Mouse (Mus musculus) stomach, postnatal 0 days (tissue): Measurements from ENCODE around the gene Lurap1l. TPM values are rescaled to one million over a fixed set of nuclear protein-coding genes. Genes with fewer than 3 reads are reported as not detected.
A peak's percentile ranks its signal among the peaks of the same experiment; 100 is the strongest.

Experiments used
- ATAC-seq: fragments of 200-750 bp; cut with Nextera tagmentation; 2 replicates; pipeline ENCODE4 v1.8.0; 2017; ENCODE audit not compliant: low FRiP score, low TSS enrichment
- DNase-seq: peaks from one replicate; pipeline ENCODE4 v3.0.0-alpha.2; 2016; ENCODE audit warnings: low spot score
- H3K27ac ChIP-seq: fragments of 300-500 bp; sonication (generic); replicated peaks from 2 replicates; pipeline ENCODE4 v1.5.1; 2014; ENCODE audit warnings: mild to moderate bottlenecking, control low read depth
- H3K27me3 ChIP-seq: fragments of 300-500 bp; sonication (generic); 2 replicates; pipeline ENCODE4 v1.6.1; 2014; ENCODE audit warnings: low read length; ENCODE audit not compliant: control insufficient read depth, insufficient read depth
- H3K36me3 ChIP-seq: fragments of 300-500 bp; sonication (generic); 2 replicates; pipeline ENCODE4 v1.6.1; 2014; ENCODE audit warnings: low read length, mixed read lengths; ENCODE audit not compliant: control insufficient read depth, insufficient read depth
- H3K4me1 ChIP-seq: fragments of 300-500 bp; sonication (generic); replicated peaks from 2 replicates; pipeline ENCODE4 v1.6.1; 2014; ENCODE audit warnings: antibody characterized with exemption; ENCODE audit not compliant: control insufficient read depth, insufficient read depth
- H3K4me2 ChIP-seq: fragments of 300-500 bp; sonication (generic); replicated peaks from 2 replicates; pipeline ENCODE4 v1.6.1; 2014; ENCODE audit warnings: low read depth, mild to moderate bottlenecking, control low read depth, moderate library complexity
- H3K4me3 ChIP-seq: fragments of 300-500 bp; sonication (generic); 2 replicates; pipeline ENCODE4 v1.5.1; 2014; ENCODE audit warnings: low read depth, low read length, control low read depth
- H3K9ac ChIP-seq: fragments of 300-500 bp; sonication (generic); 2 replicates; pipeline ENCODE4 v1.6.1; 2014; ENCODE audit warnings: mild to moderate bottlenecking, low read length, control low read depth, mixed read lengths
- H3K9me3 ChIP-seq: fragments of 300-500 bp; sonication (generic); 2 replicates; pipeline ENCODE4 v1.6.1; 2016; ENCODE audit warnings: low read length; ENCODE audit not compliant: control insufficient read depth
- CTCF ChIP-seq: IDR thresholded peaks from 2 replicates; pipeline ENCODE4 v1.5.1; 2016; ENCODE audit warnings: antibody characterized with exemption, low read depth, mild to moderate bottlenecking, moderate library complexity
- EP300 ChIP-seq: optimal IDR thresholded peaks from 2 replicates; pipeline ENCODE3; 2016; ENCODE audit warnings: antibody characterized with exemption
- WGBS: fragments of 180-500 bp; shearing (Covaris S2); extraction: QIAGEN DNeasy Blood & Tissue Kit; methylation state at CpG from one replicate; pipeline ENCODE4 v1.1.7; 2014; 5-methylcytosine and 5-hydroxymethylcytosine counted together
- polyA plus RNA-seq: library from polyadenylated mRNA; unstranded; fragments of >200 nt; fragmentation: Nextera tagmentation; extraction: Ambion mirVana; gene quantifications from 2 replicates; pipeline ENCODE4 v1.2.1, GENCODE M21; 2015

The Lurap1l gene
- polyA plus RNA-seq, 1 experiment from 2014 or later = 34.1 TPM

DNA sequence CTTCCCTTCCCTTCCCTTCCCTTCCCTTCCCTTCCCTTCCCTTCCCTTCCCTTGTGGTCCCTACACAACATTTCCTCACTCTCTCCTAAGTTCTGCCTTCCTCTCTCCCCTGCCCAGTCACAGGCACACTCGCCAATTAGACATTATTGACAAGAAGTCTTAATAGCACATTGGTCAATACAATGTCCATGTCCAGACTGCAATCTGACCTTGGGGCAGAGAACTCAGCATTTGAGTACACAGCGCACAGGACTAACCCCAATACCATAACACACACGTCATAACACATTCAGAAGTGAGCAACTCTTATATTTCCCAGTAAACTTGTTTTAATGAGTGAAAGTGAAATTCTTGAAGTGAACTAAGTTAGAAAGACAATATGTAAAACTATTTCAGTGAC is 24.3 kb downstream of the Lurap1l start:
- 95% methylated on average over 3 of the region's 3 CpGs for WGBS
- H3K4me1 ChIP-seq = no peaks in the 10 kb centered on the region
- TF ChIP-seq CTCF (no peak), EP300 (no peak)
- no peak overlapping the region for H3K9ac ChIP-seq
- no peak overlapping the region for H3K4me3 ChIP-seq
- no peaks in the 10 kb centered on the region for H3K36me3 ChIP-seq
- ATAC-seq (peak; percentile 40; the same call in 1 of the 2 replicates), DNase-seq (no peak)
- H3K27ac ChIP-seq = no peak overlapping the region
- H3K9me3 ChIP-seq = no peaks in the 10 kb centered on the region
- no peak overlapping the region for H3K4me2 ChIP-seq
- H3K27me3 ChIP-seq = no peaks in the 10 kb centered on the region

DNA sequence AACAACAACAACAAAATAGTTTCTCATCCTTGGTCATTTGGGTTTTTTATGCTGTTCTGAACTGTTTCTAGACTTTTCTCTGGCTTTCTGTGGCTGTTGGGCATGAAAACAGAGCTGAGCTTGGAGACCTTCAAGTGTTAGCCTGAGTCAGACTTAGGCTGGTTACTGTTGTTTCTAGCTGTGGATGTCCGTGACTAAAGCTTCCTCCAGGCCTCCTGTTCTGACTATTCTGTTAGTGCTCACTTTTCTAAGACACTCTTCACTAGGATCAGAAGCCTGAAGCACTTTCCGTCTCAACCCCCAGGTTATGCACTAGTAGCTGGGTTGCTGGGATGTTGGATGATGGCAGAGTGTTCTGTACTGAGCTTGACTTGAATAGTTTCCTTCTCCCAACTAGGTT is 28.7 kb downstream of the Lurap1l start:
- H3K9ac ChIP-seq = no peak overlapping the region
- no peak overlapping the region for H3K27ac ChIP-seq
- ATAC-seq (no peak), DNase-seq (no peak)
- no peaks in the 10 kb centered on the region for H3K36me3 ChIP-seq
- no peaks in the 10 kb centered on the region for H3K27me3 ChIP-seq
- H3K4me1 ChIP-seq = no peaks in the 10 kb centered on the region
- WGBS = 83% methylated on average over 2 of the region's 2 CpGs
- no peak overlapping the region for H3K4me2 ChIP-seq
- TF ChIP-seq CTCF (no peak), EP300 (no peak)
- H3K4me3 ChIP-seq = no peak overlapping the region
- H3K9me3 ChIP-seq = no peaks in the 10 kb centered on the region

DNA sequence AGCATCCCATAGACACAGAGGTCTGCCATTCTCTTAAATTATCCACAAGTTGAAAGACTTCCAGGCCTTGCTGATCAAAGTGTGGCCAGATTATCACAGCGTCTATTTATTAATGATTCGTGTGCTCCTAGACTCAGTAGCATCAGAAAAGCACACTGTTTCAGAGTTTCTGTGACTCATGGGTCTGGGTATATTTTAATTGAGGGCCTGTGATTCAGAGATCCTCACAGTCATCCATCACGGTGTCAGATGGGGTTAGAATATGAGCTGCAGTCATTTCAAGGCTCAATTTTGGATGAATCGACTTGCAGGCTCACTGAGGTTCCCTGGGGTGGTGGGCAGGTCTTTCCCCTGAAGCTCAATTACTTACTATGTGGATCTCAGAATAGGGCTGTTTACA is 30.5 kb downstream of the Lurap1l start:
- H3K27ac ChIP-seq = no peak overlapping the region
- no peak for TF ChIP-seq EP300
- no peak for TF ChIP-seq CTCF
- H3K4me1 ChIP-seq = no peaks in the 10 kb centered on the region
- H3K36me3 ChIP-seq = no peaks in the 10 kb centered on the region
- H3K4me3 ChIP-seq = no peak overlapping the region
- no peaks in the 10 kb centered on the region for H3K27me3 ChIP-seq
- no peak overlapping the region for H3K9ac ChIP-seq
- DNase-seq (no peak), ATAC-seq (no peak)
- H3K4me2 ChIP-seq = no peak overlapping the region
- H3K9me3 ChIP-seq = no peaks in the 10 kb centered on the region
- 72% methylated on average over 4 of the region's 4 CpGs for WGBS

DNA sequence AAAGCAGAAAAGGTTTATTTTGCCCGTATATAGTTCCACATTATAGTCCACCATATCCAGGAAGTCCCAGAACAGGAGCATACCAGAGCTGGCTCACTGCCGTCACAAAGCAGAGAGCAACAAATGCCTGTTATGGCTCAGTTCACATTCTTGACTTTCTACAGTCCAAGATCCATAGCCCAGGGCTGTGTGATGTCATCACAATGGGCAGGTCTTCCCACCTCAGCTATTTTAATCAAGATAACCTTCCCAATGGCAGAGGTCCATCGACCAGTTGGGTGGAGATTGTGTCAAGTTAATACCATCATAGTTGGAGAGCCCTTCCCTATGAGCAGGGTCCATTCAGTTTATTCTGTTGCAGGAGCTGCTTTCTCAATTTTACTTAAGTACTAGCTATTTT is 31.5 kb downstream of the Lurap1l start:
- no peak for DNase-seq
- Histone ChIP-seq H3K4me3 (no peak overlapping the region), H3K4me1 (no peaks in the 10 kb centered on the region), H3K9ac (no peak overlapping the region), H3K27me3 (no peaks in the 10 kb centered on the region), H3K9me3 (no peaks in the 10 kb centered on the region), H3K36me3 (no peaks in the 10 kb centered on the region), H3K4me2 (no peak overlapping the region), H3K27ac (no peak overlapping the region)
- 82% methylated on average over 3 of the region's 3 CpGs for WGBS
- ATAC-seq = no peak
- no peak for TF ChIP-seq CTCF
- no peak for TF ChIP-seq EP300

DNA sequence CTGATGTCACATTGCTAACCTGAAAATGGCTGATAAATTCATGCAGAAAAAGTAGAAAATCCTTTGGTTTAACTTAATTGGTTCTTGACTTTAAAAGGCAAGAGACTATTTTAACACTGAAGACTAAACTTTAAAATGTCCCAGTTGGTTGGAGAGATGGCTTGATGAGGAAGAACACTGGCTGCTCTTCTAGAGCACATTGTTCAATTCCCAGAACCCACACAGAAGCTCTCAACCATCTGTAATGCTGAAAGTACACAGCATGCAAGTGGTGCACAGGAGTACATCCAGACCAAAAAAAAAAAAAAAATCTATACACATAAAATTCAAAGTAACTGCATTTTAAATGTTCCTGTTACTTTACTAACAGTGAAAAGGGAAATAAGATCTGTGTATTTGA is 34.2 kb downstream of the Lurap1l start:
- TF ChIP-seq CTCF (no peak), EP300 (no peak)
- H3K4me3 ChIP-seq = no peak overlapping the region
- no peaks in the 10 kb centered on the region for H3K27me3 ChIP-seq
- H3K27ac ChIP-seq = no peak overlapping the region
- ATAC-seq (no peak), DNase-seq (no peak)
- H3K9me3 ChIP-seq = no peaks in the 10 kb centered on the region
- H3K9ac ChIP-seq = no peak overlapping the region
- H3K36me3 ChIP-seq = no peaks in the 10 kb centered on the region
- no peaks in the 10 kb centered on the region for H3K4me1 ChIP-seq
- H3K4me2 ChIP-seq = no peak overlapping the region

DNA sequence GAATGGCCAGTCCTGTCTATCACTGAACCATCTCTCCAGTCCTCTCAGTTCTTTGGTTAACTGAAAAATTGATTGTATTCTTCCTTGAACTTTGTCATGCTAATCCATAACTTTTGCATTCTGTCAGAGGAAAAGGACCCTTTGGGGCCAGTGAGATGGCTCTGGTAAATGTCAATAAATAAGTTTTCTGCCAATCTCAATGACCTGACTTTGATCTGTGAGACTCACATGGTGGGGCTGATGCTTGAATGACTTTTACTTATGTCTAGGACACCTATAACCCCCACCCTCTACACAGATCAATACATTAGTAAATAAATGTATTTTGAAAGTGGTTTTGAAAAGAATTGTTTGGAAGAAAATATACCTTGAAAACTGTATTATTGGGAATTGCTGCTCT is 38.7 kb downstream of the Lurap1l start:
- Histone ChIP-seq H3K27ac (0 out of 2 replicates have a peak overlapping the region, but pooled peaks have one; percentile 24), H3K4me2 (no peak overlapping the region), H3K4me3 (no peak overlapping the region), H3K9ac (no peak overlapping the region), H3K9me3 (no peaks in the 10 kb centered on the region), H3K4me1 (no peaks in the 10 kb centered on the region), H3K36me3 (no peaks in the 10 kb centered on the region), H3K27me3 (no peaks in the 10 kb centered on the region)
- ATAC-seq (no peak), DNase-seq (no peak)
- TF ChIP-seq CTCF (no peak), EP300 (no peak)
